Mouse (Mus musculus): ENCODE results near the gene Thra. TPM values are rescaled to one million over a fixed set of nuclear protein-coding genes. Genes with fewer than 3 reads are reported as not detected.

Gene Thra
- 652 TPM for polyA plus RNA-seq (2015; fragmentation: Illumina TruSeq; extraction: RNeasy Lipid Tissue Mini Kit (QIAGEN cat#74804); ENCODE audit: low read depth, low replicate concordance)

GRCm38 (mm10) chr11:98740393-98741050, at the start of gene Thra:
Gene Thra, plus strand, starts transcription at chr11:98740638.

DNA sequence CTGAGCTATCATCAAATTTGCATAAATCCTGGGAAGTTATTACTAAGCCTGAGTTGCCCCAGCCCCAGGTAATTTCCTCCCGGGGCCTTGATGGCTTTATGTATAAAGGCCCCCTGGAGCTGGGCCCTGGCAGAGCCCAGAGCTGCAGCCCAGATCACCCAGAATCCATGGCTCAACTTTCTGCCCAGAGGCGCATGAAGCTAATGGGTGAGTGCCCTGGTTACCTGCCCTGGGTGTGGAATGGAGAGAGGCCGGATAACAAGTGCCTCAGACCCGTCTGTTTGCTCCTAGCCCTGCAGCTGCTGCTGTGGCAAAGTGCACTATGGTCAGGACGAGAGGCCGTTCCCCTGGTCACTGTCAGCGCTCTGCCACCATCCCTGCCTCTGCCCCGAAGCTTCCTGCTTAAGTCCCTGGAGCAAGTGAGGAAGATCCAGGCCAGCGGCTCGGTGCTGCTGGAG, 39.2 kb upstream of the Thra start, which contains the start of gene Csf3:
Gene Csf3, plus strand, starts transcription at position 51 of the 458 bp plus-strand sequence.

DNA sequence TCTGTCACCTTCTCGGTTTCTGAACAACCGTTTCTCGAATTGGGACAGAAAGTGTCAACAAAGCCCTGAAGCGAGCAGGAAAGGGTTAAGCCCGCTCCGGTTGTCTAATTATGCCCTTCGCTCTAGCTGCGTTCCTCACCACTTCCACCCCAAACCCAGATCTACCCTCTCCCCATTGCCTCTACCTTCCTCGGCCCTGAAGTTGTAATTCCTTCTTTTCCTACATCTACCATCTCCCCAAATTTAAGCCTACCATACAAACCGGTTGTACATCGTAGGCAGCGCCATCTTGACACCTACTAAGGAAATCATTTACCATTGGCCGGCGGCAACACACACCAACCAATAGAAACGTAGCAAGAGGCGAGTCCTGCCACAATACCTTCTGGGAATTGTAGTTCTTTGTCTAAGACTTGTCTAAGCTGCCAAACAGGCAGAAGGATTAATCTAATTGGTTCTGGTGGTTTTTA, 11.3 kb upstream of the Thra start, which contains the start of gene Med24:
Gene Med24, minus strand, starts transcription at position 317 of the 470 bp plus-strand sequence.

DNA sequence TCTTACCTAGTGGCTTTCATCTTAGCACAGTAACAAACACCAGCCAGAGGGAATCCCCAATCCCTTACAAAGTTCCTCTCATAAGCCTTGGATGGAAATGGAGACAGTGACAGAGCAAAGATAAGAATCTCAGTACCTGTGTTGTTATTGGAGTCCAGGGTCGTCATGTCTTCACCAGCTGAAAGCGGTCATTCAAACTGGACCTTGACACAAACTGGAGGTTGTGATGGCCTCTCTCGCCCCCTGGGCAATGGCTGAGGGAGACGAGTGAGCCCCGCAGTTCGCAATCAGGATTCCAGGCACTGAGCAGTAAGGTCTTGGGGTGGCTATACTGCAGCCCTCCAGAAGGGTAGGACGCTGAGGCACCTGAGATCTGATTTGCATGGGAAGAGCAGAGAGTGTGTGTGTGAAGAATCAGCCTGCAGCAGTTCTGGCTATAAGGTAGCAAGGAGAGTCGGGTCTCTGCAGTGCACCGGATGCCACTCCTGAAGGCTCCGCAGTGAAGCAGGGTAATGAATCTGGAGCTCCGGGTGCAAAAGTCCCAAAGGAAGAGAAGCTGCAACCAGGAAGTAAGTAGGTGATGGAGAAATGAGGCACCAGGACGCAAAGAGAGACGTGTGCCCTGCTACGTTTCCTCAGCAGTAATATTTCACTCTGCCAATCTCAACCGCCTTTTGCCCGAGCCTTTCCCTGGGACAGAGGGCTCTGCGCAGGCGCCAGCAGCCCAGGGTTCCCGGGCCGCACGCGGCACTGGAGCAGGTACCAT, 34.3 kb downstream of the Thra start, which contains the start of gene Nr1d1:
Gene Nr1d1, minus strand, starts transcription at position 752 of the 766 bp plus-strand sequence.

GRCm38 (mm10) chr11:98795015-98795713, 54.7 kb downstream of the Thra start, which contains the start of gene Msl1:
Gene Msl1, plus strand, starts transcription at chr11:98795516.

DNA sequence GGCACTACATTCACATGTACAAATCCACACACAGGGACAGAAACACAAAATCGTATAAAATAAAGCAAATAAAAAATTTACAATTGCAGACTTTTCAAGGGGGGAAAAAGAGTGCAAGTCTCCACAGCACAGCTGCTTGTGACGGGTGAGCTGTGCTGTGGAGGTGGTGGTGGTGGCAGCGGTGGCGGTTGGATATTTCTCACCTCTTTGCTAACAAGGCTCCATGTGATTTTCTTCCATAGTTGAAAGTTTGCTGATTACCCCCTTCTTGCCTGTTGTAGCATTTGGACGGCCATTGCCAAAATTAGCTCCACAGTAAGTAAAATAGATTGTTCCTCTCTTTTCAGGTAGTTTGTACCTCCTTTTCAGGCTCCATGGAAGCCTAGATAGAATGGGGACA, 64.2 kb downstream of the Thra start, which contains the start of gene Casc3:
Gene Casc3, plus strand, starts transcription at position 301 of the 400 bp plus-strand sequence.

Other genes starting within 250 kb of the Thra start
- not detected for gene Ikzf3, start 194.6 kb upstream of the Thra start, polyA plus RNA-seq (2015; fragmentation: Illumina TruSeq; extraction: RNeasy Lipid Tissue Mini Kit (QIAGEN cat#74804); ENCODE audit: low read depth, low replicate concordance)
- not detected for gene Zpbp2, start 189.5 kb upstream of the Thra start, polyA plus RNA-seq (2015; fragmentation: Illumina TruSeq; extraction: RNeasy Lipid Tissue Mini Kit (QIAGEN cat#74804); ENCODE audit: low read depth, low replicate concordance)
- 59.0 TPM for gene Ormdl3, start 153.3 kb upstream of the Thra start, polyA plus RNA-seq (2015; fragmentation: Illumina TruSeq; extraction: RNeasy Lipid Tissue Mini Kit (QIAGEN cat#74804); ENCODE audit: low read depth, low replicate concordance)
- gene Lrrc3c, start 142.3 kb upstream of the Thra start, polyA plus RNA-seq (2015; fragmentation: Illumina TruSeq; extraction: RNeasy Lipid Tissue Mini Kit (QIAGEN cat#74804); ENCODE audit: low read depth, low replicate concordance), result not detected
- gene Gm12355, start 115.0 kb upstream of the Thra start, polyA plus RNA-seq (2015; fragmentation: Illumina TruSeq; extraction: RNeasy Lipid Tissue Mini Kit (QIAGEN cat#74804); ENCODE audit: low read depth, low replicate concordance), result not detected
- not detected for gene Gsdma3, start 114.3 kb upstream of the Thra start, polyA plus RNA-seq (2015; fragmentation: Illumina TruSeq; extraction: RNeasy Lipid Tissue Mini Kit (QIAGEN cat#74804); ENCODE audit: low read depth, low replicate concordance)
- gene Gsdma2, start 93.9 kb upstream of the Thra start, polyA plus RNA-seq (2015; fragmentation: Illumina TruSeq; extraction: RNeasy Lipid Tissue Mini Kit (QIAGEN cat#74804); ENCODE audit: low read depth, low replicate concordance), result not detected
- gene Gsdma, start 76.3 kb upstream of the Thra start, polyA plus RNA-seq (2015; fragmentation: Illumina TruSeq; extraction: RNeasy Lipid Tissue Mini Kit (QIAGEN cat#74804); ENCODE audit: low read depth, low replicate concordance), result not detected
- gene Psmd3, start 58.1 kb upstream of the Thra start, polyA plus RNA-seq (2015; fragmentation: Illumina TruSeq; extraction: RNeasy Lipid Tissue Mini Kit (QIAGEN cat#74804); ENCODE audit: low read depth, low replicate concordance), result 113 TPM
- not detected for gene Csf3, start 39.4 kb upstream of the Thra start, polyA plus RNA-seq (2015; fragmentation: Illumina TruSeq; extraction: RNeasy Lipid Tissue Mini Kit (QIAGEN cat#74804); ENCODE audit: low read depth, low replicate concordance)
- 76.2 TPM for gene Med24, start 11.2 kb upstream of the Thra start, polyA plus RNA-seq (2015; fragmentation: Illumina TruSeq; extraction: RNeasy Lipid Tissue Mini Kit (QIAGEN cat#74804); ENCODE audit: low read depth, low replicate concordance)
- gene Nr1d1, start 34.7 kb downstream of the Thra start, polyA plus RNA-seq (2015; fragmentation: Illumina TruSeq; extraction: RNeasy Lipid Tissue Mini Kit (QIAGEN cat#74804); ENCODE audit: low read depth, low replicate concordance), result 59.3 TPM
- 117 TPM for gene Msl1, start 54.9 kb downstream of the Thra start, polyA plus RNA-seq (2015; fragmentation: Illumina TruSeq; extraction: RNeasy Lipid Tissue Mini Kit (QIAGEN cat#74804); ENCODE audit: low read depth, low replicate concordance)
- gene Casc3, start 64.3 kb downstream of the Thra start, polyA plus RNA-seq (2015; fragmentation: Illumina TruSeq; extraction: RNeasy Lipid Tissue Mini Kit (QIAGEN cat#74804); ENCODE audit: low read depth, low replicate concordance), result 37.6 TPM
- 89.1 TPM for gene Rapgefl1, start 96.1 kb downstream of the Thra start, polyA plus RNA-seq (2015; fragmentation: Illumina TruSeq; extraction: RNeasy Lipid Tissue Mini Kit (QIAGEN cat#74804); ENCODE audit: low read depth, low replicate concordance)
- 28.1 TPM for gene Wipf2, start 123.0 kb downstream of the Thra start, polyA plus RNA-seq (2015; fragmentation: Illumina TruSeq; extraction: RNeasy Lipid Tissue Mini Kit (QIAGEN cat#74804); ENCODE audit: low read depth, low replicate concordance)
- 0.74 TPM for gene Cdc6, start 167.2 kb downstream of the Thra start, polyA plus RNA-seq (2015; fragmentation: Illumina TruSeq; extraction: RNeasy Lipid Tissue Mini Kit (QIAGEN cat#74804); ENCODE audit: low read depth, low replicate concordance)
- gene Rara, start 187.2 kb downstream of the Thra start, polyA plus RNA-seq (2015; fragmentation: Illumina TruSeq; extraction: RNeasy Lipid Tissue Mini Kit (QIAGEN cat#74804); ENCODE audit: low read depth, low replicate concordance), result 7.5 TPM
- gene Gjd3, start 242.4 kb downstream of the Thra start, polyA plus RNA-seq (2015; fragmentation: Illumina TruSeq; extraction: RNeasy Lipid Tissue Mini Kit (QIAGEN cat#74804); ENCODE audit: low read depth, low replicate concordance), result not detected

All from brain, adult 10 weeks (tissue).